Mouse (Mus musculus) bone marrow, adult 2 months (tissue): Measurements from ENCODE around the gene Zbtb9.

Experiments
- CTCF ChIP-seq: fragments of 200-500 bp; IDR thresholded peaks from 2 replicates; pipeline ENCODE4 v1.5.1; 2011; ENCODE audit warnings: low read length, control low read depth; ENCODE audit not compliant: control insufficient read depth, insufficient read depth
- POLR2A ChIP-seq: fragments of 200-500 bp; IDR thresholded peaks from 2 replicates; pipeline ENCODE4 v1.6.1; 2011; ENCODE audit warnings: low read depth, mild to moderate bottlenecking, control low read depth, low read length, borderline replicate concordance; ENCODE audit not compliant: control insufficient read depth

- TF ChIP-seq CTCF = no peak
- no peak for TF ChIP-seq POLR2A
Measured at GRCm38 (mm10) chr17:27025951-27026350, 53.0 kb downstream of the Zbtb9 start.
